Mouse (Mus musculus) cerebellum, adult (tissue): ENCODE data around the gene Lrrc4c.

Source experiments
- ATAC-seq: cut with Nextera tagmentation; 2 replicates; pipeline ENCODE4 v1.9.2; 2017; ENCODE audit warnings: mild to moderate bottlenecking, moderate library complexity, mixed read lengths; ENCODE audit not compliant: insufficient number of reproducible peaks, low FRiP score, low TSS enrichment

Gene Lrrc4c

GRCm38 (mm10) chr2:96775376-96775775 is 457.4 kb downstream of the Lrrc4c start:
- ATAC-seq = no peak

DNA sequence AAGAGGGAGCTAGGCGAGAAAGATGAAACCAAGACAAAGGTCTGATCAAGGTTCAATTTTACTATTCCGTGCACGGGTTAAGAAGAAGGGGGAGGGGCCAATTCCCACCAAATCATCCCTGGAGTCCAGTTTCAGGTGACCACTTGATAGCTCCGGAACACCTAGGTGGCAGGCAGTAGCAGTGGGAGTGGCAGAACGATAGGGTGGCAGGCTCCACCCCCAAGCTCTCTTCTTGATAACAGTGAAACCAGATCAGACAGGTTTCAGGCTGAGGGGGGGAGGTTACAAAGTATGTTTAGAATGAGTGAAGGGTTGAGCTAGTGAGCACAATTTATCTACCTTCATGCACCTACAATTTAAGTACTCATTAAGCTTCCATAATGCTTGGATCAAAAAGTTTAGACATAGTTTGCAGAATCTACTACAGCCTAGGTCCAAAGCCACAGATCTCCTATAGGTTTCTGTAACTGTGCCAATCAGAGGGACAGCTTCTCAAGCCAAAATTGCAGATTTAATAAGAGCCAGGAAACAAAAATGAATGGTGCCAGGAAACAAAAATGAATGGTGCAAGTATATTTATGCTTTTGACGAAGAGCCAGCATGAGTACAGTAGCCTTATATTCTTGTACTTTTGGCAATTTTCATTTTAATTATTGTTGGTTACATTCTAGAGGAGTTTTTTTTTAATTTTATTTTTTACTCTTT is 478.9 kb downstream of the Lrrc4c start:
- peak; percentile 49; the same call in 1 of the 2 replicates for ATAC-seq

DNA sequence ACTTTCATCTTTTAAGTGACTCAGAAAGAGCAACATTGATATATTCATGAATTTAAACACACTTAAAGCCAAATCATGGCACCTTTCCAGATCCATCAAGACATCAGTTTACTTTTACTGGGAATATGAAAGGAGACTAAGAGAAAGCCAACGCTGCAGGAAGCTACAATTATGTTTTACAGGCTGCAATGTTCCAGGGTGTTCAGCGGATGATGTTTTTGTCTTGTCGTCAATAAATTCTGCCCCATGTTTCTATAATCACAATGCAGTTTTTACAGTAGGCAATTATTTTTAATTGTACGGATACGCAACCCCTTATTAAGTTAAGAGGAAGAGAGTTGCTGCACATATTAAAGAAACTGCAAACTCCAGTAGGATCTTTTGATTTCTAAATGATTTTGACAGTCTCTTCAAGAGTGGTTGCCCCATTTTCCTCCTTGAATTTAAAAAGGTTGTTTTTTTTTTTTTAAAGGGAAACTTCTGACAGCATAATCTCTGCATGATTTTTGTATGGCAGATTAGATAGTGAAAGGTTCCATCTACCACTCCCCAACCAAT is 532.9 kb downstream of the Lrrc4c start:
- no peak for ATAC-seq

- ATAC-seq = no peak
These were observed 535.8 kb downstream of the Lrrc4c start for GRCm38 (mm10) chr2:96853797-96854196.

- peak; percentile 95 for ATAC-seq
These were observed 558.1 kb downstream of the Lrrc4c start for GRCm38 (mm10) chr2:96876062-96876461.

DNA sequence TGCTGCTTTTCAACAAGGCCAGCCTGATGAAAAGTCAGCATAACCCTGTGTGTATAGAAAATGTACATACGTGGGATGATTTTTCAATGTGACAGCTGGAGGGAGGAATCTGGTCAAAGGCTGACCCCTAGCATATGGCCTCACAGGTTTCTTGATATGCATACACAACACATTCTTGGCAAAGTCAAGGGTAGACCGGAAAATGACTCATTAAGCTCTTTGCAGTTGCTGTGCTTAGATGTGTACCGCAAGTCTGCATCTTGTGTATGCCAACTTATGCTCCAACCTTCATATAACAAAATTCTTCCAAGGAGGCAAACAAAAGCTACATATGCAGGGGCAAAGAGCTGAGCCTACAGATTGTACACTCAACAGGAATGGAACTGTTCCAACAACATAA is 631.6 kb downstream of the Lrrc4c start:
- peak; percentile 56; the same call in 1 of the 2 replicates for ATAC-seq

DNA sequence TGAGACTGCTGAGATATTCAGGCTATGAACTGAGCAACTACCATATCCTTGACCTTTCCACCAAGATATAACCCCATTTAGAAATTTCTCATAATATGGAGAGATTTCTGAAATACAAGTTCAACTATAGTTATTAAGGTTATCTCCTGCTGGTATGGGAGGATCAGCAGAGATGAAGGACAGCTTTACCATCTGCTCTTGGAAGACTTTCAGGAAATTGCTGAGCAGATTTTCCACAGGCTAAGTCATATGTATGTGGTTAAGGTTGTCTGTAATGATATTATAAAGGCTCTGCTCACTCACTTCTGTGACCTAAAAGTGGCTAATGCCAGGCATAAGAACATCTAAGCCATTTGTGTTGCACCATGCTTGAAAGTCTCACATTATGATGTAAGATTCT is 681.6 kb downstream of the Lrrc4c start:
- ATAC-seq = 0 out of 2 replicates have a peak, but pooled peaks have one; percentile 15

DNA sequence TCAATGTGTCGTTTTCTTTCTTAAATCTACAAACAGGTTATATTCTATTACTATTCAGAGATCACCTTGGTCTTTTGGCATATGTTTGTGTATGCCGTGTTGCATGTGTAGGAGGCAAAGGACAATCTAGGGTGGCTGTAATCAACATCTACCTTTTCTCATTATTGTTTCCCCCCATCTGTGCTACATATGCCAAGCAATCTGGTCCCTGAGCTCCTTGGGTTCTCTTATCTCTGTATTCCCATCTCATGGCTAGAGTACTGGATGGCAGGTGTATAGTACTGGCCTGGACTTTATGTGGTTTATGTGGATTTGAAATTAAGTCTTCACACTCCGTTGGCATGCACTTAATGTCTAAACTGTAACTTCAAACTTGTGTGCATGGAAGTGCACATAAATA is 700.4 kb downstream of the Lrrc4c start:
- ATAC-seq = peak; percentile 99

DNA sequence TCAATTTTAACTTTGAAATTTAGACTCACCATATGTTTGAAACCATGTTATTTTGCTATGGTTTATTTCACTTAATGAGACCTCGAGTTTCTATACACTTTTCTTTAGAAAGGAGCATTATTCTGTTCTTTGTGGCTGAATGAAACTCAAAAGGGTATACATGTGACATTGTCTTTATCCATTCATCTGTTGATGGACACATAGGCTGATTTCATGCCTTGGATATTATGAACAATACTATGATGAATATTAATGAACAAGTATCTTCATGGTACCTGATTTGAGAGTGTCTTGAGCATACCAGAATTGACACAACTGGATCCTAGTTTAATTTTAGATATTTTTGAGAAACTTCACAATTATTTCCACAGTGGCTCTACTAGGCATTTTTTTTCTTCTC is 709.0 kb downstream of the Lrrc4c start:
- no peak for ATAC-seq

DNA sequence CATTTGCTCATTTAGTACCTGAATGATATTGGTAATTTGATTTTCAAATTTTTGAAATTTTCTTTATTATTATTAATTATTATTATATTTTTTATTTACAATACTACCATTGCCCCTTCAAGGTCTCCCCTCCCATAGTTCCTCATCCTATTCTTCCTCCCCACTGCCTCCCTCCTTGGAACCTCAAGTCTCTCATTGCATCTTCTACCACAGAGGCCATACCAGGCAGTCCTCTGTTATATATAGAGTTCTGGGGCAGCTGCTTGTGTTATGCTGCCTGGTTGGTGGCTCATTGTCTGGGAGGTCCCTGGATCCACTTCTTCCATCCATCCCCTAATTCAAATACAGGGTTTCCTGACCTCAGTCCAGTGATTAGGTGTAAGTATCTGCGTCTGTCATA is 709.6 kb downstream of the Lrrc4c start:
- ATAC-seq = no peak

DNA sequence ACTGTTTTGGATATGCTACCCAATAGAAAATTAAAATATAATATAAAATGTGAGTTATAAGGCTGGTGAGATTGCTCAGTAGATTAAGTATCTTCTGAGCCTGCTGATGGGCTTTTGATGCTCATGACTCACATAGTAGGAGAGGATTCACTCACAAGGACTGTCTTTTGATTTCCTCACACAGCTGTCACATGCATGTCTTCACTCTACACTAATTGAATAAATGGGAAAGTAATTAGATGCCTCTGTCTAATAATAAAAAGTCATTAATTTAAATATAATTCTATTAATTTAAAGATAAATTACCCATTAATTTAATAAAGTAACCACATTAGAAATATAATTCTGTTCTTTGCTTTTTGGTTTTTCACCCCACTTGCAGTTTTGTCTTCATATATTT is 718.4 kb downstream of the Lrrc4c start:
- ATAC-seq = no peak

DNA sequence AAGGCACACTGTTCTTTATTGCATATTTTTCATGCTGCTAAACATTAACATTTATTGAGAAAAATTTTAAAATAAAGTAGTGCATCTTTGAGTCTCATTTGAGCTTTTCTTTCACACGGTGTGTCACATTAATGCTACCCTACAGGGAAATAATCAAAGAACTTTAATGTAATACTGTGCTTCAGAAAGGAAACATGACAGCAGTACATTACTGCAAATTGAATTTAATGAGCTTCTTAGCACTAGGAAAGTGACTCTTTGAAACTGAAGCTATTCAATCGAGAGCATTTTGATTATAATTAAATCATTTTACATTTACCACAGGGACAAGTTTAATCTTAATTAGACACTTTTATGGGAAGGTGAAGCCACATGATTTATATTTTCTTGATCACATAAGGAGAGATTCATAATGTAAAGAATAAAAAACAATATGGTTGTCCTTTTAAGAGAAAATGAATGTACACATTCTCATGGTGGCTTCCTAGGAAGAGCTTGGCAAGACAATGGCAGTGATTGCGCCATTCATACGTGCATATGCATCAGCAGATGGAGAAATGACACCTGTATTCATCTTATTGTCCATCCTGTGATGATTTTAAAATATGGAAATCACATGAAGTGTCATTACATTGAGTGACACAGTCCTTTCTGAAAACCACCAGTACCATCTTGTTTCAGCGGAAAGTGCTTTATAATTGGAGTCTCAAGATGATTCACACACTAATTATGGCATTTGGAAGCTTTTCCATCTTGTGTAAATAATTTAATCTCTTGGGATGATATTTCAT is 719.2 kb downstream of the Lrrc4c start:
- ATAC-seq = no peak

- peak; percentile 40; the same call in 1 of the 2 replicates for ATAC-seq
These were observed 726.0 kb downstream of the Lrrc4c start for GRCm38 (mm10) chr2:97044016-97044415.

DNA sequence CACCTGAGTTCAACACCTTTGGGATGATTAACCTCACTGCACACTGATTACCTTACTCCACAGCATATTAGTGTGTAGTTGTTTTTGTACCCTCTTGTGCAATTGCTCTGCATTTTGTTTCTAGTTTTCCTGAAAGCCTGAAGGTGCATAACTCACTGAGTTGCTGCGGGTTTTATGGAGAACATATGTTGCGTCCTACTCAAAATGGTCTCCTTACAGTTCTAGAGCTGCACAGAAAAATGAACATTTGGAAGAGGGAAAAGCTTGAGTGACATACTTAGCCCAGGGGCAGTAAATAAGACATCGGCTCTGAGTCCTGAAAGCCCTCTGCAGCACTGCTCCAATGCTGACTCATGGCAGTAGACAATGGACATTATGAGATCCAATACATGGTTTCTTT is 727.7 kb downstream of the Lrrc4c start:
- no peak for ATAC-seq

GRCm38 (mm10) chr2:97080156-97080555 is 762.2 kb downstream of the Lrrc4c start:
- ATAC-seq = no peak

- no peak for ATAC-seq
These were observed 780.0 kb downstream of the Lrrc4c start for GRCm38 (mm10) chr2:97097965-97098364.

- peak; percentile 56 for ATAC-seq
These were observed 785.6 kb downstream of the Lrrc4c start for GRCm38 (mm10) chr2:97103398-97104162.

DNA sequence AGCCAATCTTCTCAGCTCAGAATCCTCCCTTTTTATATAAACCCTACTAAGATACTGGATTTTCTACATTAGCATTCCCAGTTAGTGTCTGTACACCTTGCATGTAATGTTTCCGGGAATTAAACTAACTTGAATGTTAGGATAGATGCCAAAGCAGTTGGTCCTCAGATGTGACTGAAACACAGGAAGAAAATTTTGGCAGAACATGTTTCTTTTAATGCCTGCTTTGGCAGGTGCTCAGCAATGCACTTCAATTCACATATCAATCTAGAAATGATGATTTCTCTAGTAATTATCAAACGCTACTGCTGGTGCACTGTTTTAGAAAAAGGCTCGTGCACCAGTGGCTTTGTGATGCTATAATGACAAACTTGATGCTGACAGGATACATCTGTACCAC is 806.3 kb downstream of the Lrrc4c start:
- ATAC-seq = no peak

DNA sequence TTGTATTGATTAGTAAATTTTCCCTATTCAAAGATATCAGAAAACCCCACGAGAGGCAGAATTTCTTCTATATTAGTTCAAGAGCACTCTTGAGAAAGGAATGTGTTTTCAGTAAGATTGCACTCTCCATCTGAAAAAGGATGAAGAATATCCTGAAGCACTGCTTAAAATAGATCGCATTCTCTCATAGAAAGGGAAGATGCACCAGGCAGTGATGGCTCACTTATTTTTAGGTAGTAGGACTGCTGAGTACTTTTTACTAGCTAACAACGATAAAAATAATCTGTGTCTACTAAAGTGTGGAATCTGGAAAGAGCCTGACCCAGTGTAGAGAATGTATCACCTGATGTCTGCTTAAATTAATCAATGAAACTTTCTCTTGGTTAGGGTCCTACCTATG is 820.5 kb downstream of the Lrrc4c start:
- ATAC-seq = no peak

- ATAC-seq = no peak
These were observed 833.7 kb downstream of the Lrrc4c start for GRCm38 (mm10) chr2:97151626-97152194.
